Mouse (Mus musculus): ENCODE results near the gene Txn2.

Txn2 gene

DNA sequence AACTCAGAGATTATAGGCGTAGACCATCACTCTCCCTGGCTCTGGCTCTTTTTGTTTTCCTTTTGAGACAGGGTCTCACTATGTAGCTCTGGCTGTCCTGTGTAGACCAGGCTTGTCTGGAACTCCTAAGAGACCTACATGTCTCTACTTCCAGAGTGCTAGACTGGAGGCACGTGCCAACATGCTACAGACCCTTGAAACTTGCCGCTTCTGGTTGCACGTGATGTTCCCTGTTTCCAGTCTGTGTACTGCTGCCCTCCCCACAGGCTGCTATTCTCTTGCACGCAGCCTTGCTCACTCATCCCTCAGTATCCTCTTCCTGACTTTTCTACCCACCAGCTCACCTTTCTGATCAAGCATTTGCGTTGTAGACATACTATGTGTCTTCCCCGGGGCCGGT lies 22.7 kb downstream of the Txn2 start:
- DNase-seq = no peak

DNA sequence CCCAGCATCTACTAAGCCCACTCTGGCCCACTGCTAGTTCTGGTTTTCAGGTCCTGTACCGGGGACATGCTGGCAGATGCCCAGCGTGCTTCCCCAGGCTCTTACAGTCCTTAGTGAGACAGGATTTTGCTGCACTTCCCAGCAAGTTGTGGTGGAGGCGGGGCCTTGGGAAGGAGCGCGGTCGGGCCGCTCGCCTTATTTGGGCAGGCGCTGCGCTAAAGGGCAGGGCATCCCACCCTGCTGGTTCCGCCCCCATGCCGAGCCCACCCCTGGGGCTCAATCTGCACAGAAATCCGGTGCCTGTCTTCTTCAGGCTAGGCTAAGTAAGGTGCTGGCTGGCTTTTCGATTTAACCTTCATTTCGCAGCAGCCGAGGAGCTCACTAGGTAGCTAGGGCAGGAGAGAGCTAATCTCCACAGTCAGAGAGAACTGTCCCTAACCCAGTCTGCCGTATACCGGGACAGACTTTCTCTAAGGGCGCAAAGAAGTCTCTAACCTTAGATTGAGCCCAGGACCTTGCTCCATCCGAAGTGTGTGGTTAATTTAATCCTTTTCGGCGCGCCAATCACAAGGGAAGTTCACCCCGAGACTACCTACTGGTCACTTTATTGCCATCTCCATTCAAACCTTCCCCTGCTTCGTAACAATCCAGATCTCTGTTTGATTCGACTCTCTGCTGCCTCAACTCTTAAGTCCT lies 23.4 kb downstream of the Txn2 start:
- DNase-seq = no peak

- DNase-seq = no peak
Measured at GRCm38 (mm10) chr15:77904363-77904892, 24.4 kb downstream of the Txn2 start.

GRCm38 (mm10) chr15:77903176-77903575 lies 25.6 kb downstream of the Txn2 start:
- no peak for DNase-seq

DNA sequence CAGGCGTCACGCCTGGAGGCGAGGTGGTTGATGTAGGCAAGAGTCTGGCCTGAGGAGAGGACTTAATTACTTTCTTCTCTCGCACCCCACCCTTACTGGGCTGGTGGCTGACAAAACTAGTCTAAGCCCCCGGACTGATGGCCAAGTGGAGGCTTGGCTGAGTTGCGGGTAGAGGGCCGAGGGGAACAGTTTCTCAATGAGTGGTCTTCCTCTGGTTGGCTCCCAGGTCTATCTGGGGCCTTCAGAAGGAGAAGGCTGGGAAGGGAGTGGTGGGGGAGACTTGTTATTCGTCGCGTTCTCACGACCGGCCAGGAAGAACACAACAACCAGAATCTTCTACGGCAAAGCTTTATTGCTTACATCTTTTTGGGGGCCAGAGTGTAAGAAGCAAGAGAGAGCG lies 33.9 kb downstream of the Txn2 start:
- no peak for DNase-seq

DNA sequence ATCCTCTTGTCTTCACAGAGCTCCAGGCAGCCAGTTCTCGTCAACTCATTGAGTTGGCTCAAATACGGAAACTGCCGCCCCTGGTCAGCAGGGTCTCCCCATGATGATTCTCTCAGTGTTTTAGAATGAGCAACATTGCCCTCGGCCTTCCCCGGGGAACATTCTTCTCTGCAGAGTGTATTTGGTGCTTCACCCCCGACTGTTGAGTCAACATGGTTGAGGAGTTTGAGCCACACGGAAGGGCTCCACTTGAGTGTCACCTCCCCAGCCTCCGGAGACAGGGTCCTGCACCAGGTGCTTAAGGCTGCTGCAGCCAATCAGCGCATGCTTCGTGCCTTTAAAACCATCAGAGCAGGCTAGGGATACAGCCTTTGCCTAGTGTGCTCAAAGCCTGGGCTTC lies 35.5 kb downstream of the Txn2 start:
- no peak for DNase-seq

DNA sequence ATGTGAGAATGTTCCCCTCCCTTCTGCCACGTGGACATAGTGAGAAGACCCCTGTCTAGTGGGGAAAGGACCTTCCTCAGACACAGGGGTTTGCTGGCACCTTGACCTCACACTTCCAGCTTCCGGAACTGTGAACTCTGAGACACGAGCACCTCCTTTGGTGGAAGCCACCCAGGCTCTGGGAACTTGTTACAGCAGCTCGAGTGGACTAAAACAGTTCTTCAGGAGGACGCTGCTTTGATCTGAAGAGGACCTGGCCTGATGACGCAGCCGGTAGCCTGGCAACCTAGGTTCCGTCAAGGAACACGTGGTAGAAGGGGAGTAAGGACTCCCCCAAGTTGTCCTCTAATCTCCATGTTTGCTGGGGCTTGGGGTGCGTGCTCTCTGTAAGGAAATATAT lies 36.4 kb downstream of the Txn2 start:
- no peak for DNase-seq

GRCm38 (mm10) chr15:77891766-77892165 lies 37.0 kb downstream of the Txn2 start:
- no peak for DNase-seq

DNA sequence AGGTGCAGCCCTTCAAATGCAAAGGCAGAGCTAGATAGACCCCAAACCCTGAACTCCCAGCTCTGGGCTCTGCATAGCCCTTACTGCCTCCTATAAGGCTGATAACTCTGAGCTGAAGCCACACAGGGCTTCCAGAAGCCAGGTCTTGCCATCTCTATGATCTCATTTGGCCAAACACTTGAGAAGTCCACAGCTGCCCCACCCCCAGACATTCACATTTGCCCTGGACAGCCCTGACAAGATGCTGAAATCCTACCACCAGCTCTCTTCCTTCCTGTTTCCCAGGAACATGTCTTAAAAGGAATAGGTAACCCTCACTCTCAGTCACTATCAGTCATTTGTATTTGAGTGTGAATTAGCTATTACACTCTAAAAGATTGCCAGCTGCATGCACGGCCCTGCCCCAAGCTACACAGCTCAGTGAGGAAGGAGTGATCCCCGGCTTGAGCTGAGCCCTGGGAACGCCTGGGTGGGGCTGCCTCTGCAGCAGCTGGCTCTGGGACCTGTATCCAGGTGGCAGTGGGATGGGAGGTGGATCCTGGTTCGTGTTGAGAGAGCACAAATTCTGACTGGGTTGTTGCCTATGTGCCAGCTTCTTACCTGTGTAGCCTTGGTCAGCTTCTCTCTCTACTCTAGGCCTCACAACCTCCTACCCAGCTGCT lies 38.9 kb downstream of the Txn2 start:
- DNase-seq = no peak

DNA sequence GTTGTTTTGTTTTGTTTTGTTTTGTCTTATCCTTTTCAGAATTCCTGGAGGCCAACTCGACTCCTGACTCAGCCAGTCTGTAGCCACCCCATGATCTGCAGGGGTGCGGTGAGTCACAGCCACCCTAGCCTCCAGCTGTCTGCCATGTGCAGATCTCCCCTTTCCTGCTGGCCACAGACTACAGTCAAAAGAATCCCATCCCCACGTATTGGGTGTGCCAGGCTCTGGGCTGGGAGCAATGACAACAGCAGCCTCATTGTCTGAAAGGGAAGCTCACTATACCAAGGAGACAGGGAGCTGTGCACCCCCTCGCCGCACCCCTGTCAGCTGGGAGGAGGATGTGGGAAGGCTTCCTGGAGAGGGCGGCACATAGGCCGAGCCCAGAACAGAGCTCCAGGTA lies 40.5 kb downstream of the Txn2 start:
- DNase-seq = no peak

DNA sequence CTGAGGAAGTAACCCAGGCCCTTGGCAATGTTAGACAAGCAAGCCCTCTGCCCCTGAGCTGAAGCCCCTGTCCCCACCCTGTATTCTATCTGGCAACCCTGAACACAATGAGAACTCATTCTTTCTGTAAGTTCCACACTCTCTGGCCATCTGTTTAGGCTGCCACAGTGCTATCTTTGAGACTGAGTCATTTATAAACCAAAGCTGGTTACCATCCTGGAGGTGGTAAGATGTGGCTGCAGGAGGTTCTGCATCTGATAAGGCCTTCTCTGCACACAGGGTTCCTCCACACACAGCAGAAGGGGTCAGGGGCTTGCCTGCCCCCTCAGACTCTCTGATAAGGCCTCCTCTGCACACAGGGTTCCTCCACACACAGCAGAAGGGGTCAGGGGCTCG lies 41.7 kb downstream of the Txn2 start:
- DNase-seq = no peak

DNA sequence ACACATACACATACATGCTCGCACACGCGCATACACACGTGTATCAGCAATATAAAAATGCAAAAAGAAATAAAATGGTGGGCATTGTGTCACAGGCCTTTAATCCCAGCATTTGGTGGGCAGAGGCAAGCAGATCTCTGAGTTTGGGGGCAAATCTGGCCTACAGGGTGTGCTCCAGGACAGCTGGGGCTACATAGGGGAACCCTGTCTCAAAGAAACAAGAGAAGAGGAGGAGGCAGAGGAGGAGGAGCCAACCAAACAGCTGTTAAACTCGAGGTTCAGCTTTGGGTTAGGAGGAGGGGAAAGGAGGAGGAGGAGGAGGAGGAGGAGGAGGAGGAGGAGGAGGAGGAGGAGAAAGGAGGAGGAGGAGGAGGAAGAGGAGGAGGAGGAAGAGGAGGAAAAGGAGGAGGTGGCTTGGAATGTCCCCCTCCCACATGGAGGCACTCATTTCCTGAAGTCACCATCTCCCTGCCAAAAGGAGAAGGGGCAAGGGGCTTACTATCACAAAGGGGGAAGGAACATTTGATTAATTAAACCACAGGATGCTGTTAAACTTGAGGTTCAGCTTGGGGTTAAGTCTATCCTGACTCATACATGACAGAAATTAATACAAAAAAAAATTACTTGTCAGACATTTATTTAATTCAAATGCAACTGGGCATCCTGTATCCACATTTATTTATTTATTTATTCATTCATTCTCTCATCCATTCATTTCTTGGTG lies 42.3 kb downstream of the Txn2 start:
- no peak for DNase-seq

GRCm38 (mm10) chr15:77885945-77886344 lies 42.9 kb downstream of the Txn2 start:
- no peak for DNase-seq

DNA sequence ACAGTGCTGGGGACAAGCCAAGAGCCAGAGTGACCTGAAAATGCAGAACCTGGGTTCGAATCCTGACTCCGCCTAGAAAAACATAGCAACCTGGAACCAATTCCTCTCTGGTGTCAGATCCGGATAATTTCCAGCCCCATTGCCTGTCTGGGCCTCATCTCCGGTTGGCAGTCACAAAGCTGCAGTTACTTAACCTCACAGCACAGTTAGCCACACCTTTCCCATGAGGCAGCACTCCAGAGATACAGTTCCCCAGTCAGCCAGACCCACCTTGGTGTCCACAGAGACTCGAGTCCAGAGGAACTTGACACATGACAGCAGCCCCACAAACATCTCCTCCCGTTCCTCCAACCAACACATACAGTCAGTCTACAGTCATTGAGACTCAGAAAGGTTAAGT lies 43.6 kb downstream of the Txn2 start:
- DNase-seq = no peak

DNA sequence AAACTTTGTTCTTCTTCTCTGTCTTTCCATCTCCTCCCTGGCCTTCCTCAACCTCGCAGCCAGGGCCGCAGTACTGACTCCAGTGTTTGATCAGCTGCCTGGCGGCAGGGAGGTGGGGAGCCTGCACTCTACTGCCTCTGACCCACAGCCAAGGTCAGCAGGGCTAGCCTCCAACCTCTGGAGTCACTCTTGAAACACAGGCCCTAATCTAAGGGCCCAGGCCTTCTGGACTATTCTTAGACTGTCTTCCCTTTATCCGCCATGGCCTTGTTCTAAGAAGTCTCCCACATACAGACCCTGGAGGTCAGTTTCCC lies 45.2 kb downstream of the Txn2 start:
- no peak for DNase-seq

- no peak for DNase-seq
Measured at GRCm38 (mm10) chr15:77882797-77883696, 45.8 kb downstream of the Txn2 start.

- no peak for DNase-seq
Measured at GRCm38 (mm10) chr15:77882297-77882696, 46.5 kb downstream of the Txn2 start.

DNA sequence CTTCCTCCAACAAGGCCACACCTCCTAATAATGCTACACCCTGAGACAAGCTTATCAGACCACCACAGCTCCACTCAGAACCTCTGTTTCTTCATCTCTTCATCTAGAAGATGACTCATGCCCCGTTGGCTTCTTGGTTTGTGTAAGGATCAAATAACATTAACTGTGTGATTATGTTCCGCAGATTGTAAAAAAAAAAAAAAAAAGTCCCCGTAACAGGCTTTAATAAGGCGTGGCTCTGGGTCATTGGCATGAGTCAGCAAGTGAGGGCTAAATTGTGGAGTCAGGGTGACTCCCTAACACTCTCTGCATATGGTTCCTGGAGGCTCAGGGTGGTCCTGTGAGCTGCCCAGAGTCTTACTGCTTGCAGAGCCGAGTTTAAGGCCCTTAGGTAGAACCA lies 47.1 kb downstream of the Txn2 start:
- DNase-seq = no peak

DNA sequence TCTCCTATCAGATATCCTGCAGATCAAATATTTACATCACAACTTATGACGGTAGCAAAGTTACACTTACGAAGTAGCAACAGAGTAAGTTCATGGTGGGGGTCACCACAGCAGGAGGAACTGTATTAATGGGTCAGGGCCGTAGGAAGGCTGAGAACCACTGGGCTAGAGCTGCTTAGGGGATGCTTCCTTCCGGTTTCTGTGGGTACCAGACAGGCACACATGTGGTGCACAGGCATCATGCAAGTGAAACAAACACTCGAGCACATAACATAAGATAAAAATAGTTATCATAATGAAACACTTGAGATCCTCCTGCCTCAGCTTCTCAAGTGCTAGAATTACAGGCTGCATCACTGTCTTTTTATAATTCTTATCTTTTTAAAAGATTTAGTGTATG lies 48.1 kb downstream of the Txn2 start:
- no peak for DNase-seq

- no peak for DNase-seq
Measured at GRCm38 (mm10) chr15:77879756-77880155, 49.0 kb downstream of the Txn2 start.

DNA sequence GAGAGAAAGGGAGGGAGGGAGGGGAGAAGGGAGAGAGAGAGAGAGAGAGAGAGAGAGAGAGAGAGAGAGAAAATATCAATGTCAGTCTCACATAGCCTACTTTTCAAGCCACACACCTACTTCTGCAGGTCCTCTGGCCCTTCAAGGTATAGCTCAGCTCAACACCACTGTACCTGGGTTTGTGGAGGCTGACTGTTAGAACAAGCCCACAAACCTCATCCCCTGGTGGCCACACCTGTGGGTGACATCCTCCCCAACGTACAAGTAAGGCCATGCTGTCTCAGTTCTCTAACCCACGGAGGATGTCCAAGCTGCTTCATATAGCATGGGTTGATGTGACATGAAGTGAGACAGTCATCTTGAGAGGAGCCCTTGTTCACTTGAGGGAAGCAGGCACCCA lies 51.6 kb downstream of the Txn2 start:
- DNase-seq = no peak

- DNase-seq = no peak
Measured at GRCm38 (mm10) chr15:77876716-77877115, 52.1 kb downstream of the Txn2 start.

DNA sequence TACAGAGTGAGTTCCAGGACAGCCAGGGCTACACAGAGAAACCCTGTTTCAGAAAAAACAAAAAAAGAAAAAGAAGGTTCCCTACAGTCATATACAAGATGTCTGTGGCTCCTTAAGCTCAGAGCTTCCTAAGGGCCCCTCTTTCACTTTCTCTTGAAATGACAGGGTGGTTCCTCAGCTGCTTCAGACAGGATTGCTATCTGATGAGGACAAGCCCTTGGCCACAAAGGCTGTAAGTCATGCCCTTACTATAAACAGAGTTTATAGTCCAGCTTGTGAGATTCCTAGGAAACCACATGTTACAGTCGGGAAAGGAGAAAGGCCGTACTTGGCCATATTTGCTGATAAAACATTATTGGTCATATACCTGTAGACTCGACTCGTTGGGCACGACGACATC lies 52.9 kb downstream of the Txn2 start:
- no peak for DNase-seq

Data from cerebellum, adult 11-12 months (tissue).